Mouse (Mus musculus): ENCODE measurements around the gene Phf14.

GRCm38 (mm10) chr6:12006001-12006400, 98.4 kb downstream of the Phf14 start:
- no peak for TF ChIP-seq CTCF (IDR thresholded peaks at IDR 0.05; ENCODE audit: insufficient read depth, low read length)
- no peak for TF ChIP-seq POLR2A (IDR thresholded peaks at IDR 0.05; ENCODE audit: borderline replicate concordance, extremely low read depth, low read depth, low read length)

Data from lung, adult 2 months (tissue).